Mouse (Mus musculus) regulatory T cell (primary cell): ENCODE results near the gene Slc25a22.

Source experiments
- in situ Hi-C: fragments of 300-600 bp; cut with MboI, MseI; formaldehyde crosslinking; loops from one replicate; pipeline ENCODE4 v1.15.1; 2025; ENCODE audit warnings: high pct_unique_total_duplicates

The Slc25a22 gene

GRCm38 (mm10) chr7:141435856-141436522, 1.7 kb downstream of the Slc25a22 start:
- in situ Hi-C loops, result loop anchor here (10.0 kb wide), 1 partner anchor 1301 kb away; the partner anchor contains the start of gene Mtg1

DNA sequence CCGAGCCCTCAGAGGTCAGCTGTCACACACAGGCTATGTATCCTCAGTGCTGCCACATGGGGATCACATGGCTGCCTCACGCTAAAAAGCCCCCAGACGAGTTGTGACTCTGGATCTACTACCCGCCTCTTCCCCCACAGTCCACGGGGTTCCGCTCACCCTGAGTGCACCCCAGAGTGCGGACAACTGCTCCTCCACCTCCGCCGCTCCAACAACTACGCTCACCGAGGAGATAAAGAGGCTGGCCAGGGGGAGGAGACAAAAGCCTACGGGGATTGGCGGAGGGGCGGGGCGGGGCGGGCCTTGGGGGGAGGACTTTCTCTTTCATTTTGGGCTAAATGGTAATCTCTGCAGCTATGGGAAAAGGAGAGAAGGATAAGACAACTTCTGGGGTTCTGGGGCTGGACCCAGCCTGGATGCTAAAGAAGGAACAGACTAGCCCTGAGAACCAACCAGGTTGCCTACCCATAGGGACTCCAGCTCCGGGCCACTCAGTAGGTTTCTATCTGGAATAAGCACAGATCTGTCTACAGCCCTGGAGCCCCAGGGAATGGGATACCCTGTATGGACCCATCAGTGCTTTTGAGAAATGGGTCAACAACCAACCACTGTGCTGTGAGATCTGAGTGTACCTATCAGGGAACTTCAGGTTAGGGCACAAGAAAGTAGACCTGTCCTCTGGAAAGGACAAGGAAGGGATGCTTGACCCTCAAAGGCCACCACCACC, 2.4 kb downstream of the Slc25a22 start:
- in situ Hi-C loops, result loop anchor here (10.0 kb wide), 1 partner anchor 1300 kb away; the partner anchor contains the start of gene Mtg1

GRCm38 (mm10) chr7:141434464-141434863, 3.2 kb downstream of the Slc25a22 start:
- in situ Hi-C loops, result loop anchor here (5.0 to 10.0 kb wide), 2 partner anchors 37 to 1300 kb away; partner anchors contain the start of gene Mtg1

DNA sequence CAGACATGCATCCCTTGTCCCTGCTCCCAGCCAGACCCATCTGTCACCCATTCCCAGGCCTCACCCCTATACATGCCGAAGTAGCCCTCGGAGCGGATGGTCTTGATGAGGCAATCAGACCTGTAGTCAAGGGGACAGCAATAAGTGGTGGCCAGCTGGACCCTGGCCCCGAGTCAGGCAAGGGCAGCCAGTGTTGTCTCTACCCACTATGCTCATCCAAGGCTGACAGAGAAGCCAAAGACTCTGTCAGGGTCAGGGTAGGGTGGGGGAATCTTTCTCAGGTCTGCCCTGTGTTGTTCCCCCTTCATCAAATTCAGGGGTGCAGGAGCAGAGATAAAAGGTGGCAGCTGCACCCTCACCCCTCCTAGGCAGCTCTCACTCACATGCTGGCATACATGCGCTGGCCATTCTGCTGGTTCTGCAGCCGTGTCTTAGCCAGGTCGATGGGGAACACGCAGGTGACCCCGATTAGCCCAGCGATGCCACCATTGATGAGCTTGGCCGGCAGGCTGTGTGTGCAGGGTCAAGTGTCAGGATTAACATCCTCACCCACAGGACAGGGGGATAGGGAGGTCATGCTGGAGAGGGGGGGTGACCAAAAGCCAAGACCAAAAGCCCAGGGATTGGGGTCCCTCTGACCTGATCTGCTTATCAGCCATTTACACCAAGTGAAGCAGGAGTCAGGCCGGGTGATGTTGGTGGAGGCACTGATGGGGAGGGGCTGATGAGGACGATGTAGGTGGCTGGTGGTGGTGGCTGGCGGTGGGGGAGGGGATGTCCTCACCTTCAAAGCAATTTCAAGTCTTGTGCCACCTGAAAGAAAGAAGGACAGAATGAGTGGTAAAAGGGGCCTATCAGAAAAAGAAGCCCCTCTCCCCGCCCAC, 3.9 kb downstream of the Slc25a22 start:
- in situ Hi-C loops, result loop anchor here (5.0 to 10.0 kb wide), 2 partner anchors 36 to 1299 kb away; partner anchors contain the start of gene Mtg1

- in situ Hi-C loops, result loop anchor here (5.0 to 10.0 kb wide), 2 partner anchors 36 to 1298 kb away; partner anchors contain the start of gene Mtg1
Measured at GRCm38 (mm10) chr7:141432741-141433516, 4.8 kb downstream of the Slc25a22 start.

- in situ Hi-C loops, result loop anchor here (5.0 to 10.0 kb wide), 2 partner anchors 35 to 1297 kb away; partner anchors contain the start of gene Mtg1
Measured at GRCm38 (mm10) chr7:141432186-141432611, 5.5 kb downstream of the Slc25a22 start.

DNA sequence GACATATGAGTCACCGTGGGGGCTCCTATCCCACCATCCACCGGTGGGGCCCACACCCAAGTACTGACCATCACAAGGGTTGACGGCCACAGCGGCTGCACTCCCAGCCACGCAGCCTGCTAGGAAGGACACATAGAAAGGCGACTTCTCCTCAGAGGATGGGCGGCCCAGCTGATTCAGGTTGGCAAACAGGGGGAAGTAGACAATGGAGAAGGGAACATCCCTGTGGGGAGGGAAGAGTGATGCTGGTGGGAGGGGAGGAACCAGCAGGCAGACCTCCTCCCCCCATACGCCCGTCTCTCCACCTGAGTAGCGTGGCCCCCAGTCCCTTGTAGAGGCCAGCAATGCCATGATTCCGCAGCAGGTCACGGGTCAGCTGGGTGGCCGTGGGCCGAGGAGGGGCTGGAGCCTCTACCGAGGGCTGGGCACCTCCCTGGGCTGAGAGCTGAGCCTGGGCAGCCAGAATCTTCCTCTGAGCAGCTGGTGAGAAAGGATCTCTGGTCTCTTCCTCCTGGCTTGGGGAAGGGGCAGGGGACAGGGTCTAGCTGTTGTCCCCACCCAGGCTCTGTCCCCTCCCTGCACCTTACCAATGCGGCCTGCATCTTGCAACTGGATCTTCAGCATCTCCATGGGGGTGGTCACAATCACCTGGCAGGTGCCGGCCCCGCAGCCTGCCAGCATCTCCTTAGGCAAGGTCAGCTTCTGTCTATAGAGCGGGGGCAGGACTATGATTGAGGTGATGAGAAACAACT, 6.1 kb downstream of the Slc25a22 start:
- in situ Hi-C loops, result loop anchor here (5.0 to 10.0 kb wide), 2 partner anchors 34 to 1297 kb away; partner anchors contain the start of gene Mtg1

DNA sequence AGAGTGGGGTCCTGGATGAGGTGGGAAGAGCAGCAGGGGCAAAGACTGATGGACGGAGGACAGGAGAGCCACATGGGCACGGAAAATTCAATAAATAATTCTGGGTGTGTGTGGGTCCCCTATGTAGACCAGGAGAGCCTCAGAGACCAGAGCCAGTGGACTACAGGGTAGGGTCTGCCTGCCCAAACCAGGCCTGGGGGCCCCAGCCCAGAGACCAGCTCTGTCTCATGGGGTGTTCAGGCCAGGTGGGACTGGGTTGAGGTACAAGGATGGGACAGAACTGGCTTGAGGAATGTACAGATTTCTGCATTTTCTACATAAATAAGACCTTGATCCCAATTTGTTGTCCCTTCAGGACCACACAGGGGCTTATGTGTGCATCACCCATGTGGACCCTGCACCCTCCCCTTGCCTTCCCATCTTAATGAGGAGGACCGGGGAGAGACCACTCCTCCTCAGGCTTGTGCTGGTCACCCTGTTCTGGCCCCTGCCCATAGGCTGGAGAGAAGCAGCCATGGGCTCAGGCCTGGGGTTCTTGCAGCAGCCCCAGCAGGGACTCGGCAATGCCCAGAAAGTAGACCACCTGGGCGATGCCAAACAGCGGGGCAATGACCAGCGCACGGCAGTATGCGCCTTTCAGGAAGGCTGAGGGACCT, 7.0 kb downstream of the Slc25a22 start:
- in situ Hi-C loops, result loop anchor here (5.0 to 10.0 kb wide), 2 partner anchors 33 to 1296 kb away; partner anchors contain the start of gene Mtg1

DNA sequence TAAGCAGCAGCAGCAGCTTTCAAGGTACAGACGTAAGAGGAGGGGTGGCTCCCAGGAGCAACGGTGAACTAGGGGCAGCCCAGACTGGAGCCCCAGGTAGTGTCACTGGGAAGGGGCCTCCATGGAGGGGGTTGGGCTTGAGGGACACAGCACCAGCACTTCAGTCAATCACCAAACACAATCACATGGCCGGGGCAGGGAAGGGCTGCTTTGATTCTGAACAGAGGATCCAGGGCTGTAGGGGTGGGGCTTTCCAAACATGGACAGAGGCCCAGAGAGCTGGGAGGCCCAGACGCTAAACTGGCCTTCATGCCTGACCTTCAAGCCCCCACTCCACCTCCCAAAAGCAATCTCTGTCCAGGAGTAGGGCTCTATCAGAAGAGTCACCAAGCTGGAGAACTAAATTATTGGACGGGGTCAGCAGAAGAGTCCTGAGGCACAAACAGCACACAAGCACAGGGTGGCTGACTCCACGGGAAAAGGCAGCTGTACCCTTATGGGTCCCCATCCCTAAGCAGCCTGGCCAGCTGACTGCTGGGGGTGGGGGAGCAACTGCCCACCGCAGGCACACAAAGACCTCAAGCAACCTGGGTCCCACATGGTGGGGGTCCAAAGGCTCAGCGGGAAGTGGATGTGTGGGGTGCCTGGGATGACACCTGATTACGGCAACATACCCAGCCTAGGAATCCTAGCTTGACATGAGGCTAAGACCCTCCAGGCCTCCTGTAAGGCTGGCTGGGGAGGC, 7.7 kb downstream of the Slc25a22 start:
- in situ Hi-C loops, result loop anchor here (5.0 to 10.0 kb wide), 2 partner anchors 33 to 1295 kb away; partner anchors contain the start of gene Mtg1

- in situ Hi-C loops, result no loop called here
Measured at GRCm38 (mm10) chr7:141429310-141429709, 8.4 kb downstream of the Slc25a22 start, which contains the start of gene Cend1. Cend1 (minus strand) TSS chr7:141429491.

DNA sequence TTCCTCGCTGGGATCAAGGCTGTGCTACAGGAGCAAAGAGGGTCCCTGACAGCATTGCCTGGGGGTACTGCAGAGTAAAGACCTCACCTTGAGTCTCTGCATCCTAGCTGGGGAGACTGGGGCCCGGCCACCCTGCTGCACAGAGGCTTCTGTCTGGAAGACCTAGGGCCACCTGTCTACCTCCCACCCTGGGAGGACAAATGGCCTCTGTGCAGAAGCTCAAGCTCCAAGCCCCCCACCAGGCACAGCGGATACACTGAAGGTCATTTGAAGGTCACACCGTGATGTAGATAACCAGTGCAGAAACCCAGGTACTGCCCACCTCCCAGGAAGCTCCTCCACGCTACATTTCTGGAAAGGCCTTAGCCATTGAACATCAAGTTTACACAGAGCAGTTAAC, 9.0 kb downstream of the Slc25a22 start:
- in situ Hi-C loops, result no loop called here

DNA sequence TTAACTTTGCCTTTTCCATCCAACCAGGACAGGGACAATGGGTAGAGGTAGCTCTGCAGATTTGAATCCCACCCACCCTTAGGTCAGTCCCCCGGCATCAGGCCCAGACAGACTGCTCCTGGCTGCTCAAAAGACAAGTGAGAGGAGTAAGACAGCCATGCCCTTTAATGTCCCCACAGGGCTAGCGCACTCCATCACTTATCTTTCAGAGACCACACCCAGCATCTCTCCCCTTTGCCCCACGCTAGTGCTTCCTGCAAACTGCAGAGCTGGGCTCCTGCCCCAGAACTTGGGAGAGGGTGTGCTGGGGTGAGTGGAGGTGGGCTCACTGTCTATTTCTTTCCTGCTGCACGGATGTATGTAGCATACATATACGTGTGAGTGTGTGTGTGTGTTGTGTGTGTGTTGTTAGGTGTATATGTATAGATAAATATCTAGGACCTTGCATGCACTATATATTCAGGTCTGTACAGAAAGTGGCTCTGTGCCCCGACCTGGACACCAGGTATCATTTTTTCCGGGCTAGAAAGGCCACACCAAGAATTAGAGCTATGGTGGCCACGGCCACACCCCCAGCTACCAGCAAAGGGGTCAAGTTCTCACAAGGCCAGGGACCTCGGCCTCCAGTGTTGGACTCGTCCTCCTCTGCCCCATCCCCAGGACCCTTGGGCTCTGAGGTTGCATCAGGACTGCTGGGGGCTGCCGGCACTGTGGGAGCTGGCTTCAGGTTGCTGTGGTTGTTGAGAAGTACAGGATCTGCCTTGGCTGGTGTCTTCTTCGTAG, 10.6 kb downstream of the Slc25a22 start:
- in situ Hi-C loops, result no loop called here

- in situ Hi-C loops, result no loop called here
Measured at GRCm38 (mm10) chr7:141423811-141424210, 13.9 kb downstream of the Slc25a22 start.

GRCm38 (mm10) chr7:141420030-141420702, 17.5 kb downstream of the Slc25a22 start:
- in situ Hi-C loops, result no loop called here

- in situ Hi-C loops, result no loop called here
Measured at GRCm38 (mm10) chr7:141418970-141419369, 18.7 kb downstream of the Slc25a22 start.

DNA sequence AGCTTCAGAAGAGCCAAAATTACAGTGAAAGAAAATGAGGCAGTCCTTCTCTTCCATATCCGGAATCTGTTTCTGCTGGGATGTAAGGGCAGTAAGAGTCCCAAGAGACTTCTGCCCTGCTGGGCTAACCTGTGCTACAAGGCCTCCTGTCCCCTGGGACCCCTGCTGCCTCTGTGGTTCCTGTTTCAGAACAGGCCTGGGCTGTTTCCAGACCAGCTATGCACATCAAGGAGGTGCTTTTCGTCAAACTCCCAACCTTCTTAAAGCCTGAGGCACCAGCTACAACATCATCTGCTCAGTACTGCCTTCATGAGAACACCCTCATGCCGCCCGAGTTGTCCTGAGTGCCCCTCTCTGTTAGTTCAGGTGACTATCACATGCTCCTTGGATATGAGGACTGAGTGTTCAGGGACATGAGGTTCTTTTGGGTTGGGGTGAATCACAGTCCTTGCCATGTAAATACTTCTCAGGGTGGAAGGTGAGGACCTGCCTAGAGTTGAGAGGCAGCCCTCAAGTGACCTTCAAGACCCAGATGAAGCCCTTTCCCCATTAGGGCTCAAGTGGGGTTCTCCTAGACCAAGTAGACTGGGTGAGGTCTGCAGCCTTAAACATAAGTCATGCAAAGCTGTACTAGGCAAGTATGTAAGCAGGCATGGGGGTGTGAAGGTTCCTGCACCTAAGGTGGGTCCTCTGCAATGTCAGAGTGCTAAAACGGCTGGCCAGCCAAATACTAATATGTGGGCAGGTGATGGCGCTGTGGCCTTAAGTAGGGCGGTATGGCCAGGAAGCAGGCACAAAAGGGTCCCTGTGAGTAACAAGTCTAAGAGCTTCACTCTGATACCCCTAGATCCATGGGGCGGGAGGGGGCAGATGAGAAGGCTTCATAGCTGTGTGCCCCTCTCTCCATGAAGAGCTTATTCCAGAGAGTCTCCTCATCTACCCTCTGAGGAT, 19.7 kb downstream of the Slc25a22 start:
- in situ Hi-C loops, result no loop called here
